Mouse (Mus musculus) ES-Bruce4 (cell line): ENCODE data around the gene Gapdh. TPM values are rescaled to one million over a fixed set of nuclear protein-coding genes. Genes with fewer than 3 reads are reported as not detected.
A peak's percentile ranks its signal among the peaks of the same experiment; 100 is the strongest.

Experiments
- H3K27ac ChIP-seq: 2 replicates; pipeline ENCODE4 v1.5.1; 2012; ENCODE audit warnings: low read length, inconsistent platforms; ENCODE audit not compliant: insufficient read depth
- H3K27me3 ChIP-seq: 2 replicates; pipeline ENCODE4 v1.6.1; 2012; ENCODE audit warnings: mild to moderate bottlenecking, low read length, inconsistent platforms; ENCODE audit not compliant: control insufficient read depth, poor library complexity, insufficient read depth, severe bottlenecking
- H3K36me3 ChIP-seq: 2 replicates; pipeline ENCODE4 v1.6.1; 2012; ENCODE audit warnings: inconsistent platforms, mild to moderate bottlenecking, low read length, moderate library complexity; ENCODE audit not compliant: control insufficient read depth, poor library complexity, insufficient read depth, severe bottlenecking
- H3K4me1 ChIP-seq: one replicate; pipeline ENCODE4 v1.8.1; 2011; ENCODE audit warnings: low read length; ENCODE audit not compliant: control insufficient read depth, insufficient read depth
- H3K4me3 ChIP-seq: 2 replicates; pipeline ENCODE4 v1.5.1; 2011; ENCODE audit warnings: low read depth, mild to moderate bottlenecking, low read length
- H3K9ac ChIP-seq: 2 replicates; pipeline ENCODE4 v1.6.1; 2012; ENCODE audit warnings: low read depth, mild to moderate bottlenecking, inconsistent platforms; ENCODE audit not compliant: poor library complexity, severe bottlenecking
- H3K9me3 ChIP-seq: replicated peaks from 2 replicates; pipeline ENCODE4 v1.6.1; 2012; ENCODE audit warnings: mild to moderate bottlenecking, low read length, inconsistent platforms; ENCODE audit not compliant: control insufficient read depth, poor library complexity, insufficient read depth, severe bottlenecking
- CTCF ChIP-seq: IDR thresholded peaks from one replicate; pipeline ENCODE4 v1.8.1; 2011; ENCODE audit warnings: low read depth, low read length
- EP300 ChIP-seq: IDR thresholded peaks from 2 replicates; pipeline ENCODE4 v1.6.1; 2011; ENCODE audit warnings: low read depth, low read length; ENCODE audit not compliant: insufficient read depth
- POLR2A ChIP-seq: IDR thresholded peaks from one replicate; pipeline ENCODE4 v1.8.1; 2011; ENCODE audit warnings: low read length; ENCODE audit not compliant: insufficient read depth
- polyA plus RNA-seq: library from polyadenylated mRNA; stranded (reverse); fragments of >200 nt; gene quantifications from 2 replicates; pipeline ENCODE4 v1.2.4, GENCODE M21; 2011; ENCODE audit warnings: low read depth; ENCODE audit not compliant: missing spikeins, insufficient read depth, insufficient read length

Gene Gapdh
- polyA plus RNA-seq, 1 experiment, result 933 TPM

GRCm38 (mm10) chr6:125137002-125137671, 29.1 kb downstream of the Gapdh start:
- Histone ChIP-seq H3K4me1 (peaks cover 1% of the 10 kb centered on the region), H3K36me3 (peaks cover 84% of the 10 kb centered on the region), H3K9me3 (no peaks in the 10 kb centered on the region), H3K27ac (no peak overlapping the region), H3K27me3 (no peaks in the 10 kb centered on the region), H3K4me3 (no peak overlapping the region), H3K9ac (no peak overlapping the region)
- TF ChIP-seq CTCF (peak; percentile 58), POLR2A (no peak)

GRCm38 (mm10) chr6:125132470-125132869, 33.8 kb downstream of the Gapdh start:
- Histone ChIP-seq H3K36me3 (peaks cover 47% of the 10 kb centered on the region), H3K4me3 (peak overlapping the region; percentile 94), H3K9me3 (no peaks in the 10 kb centered on the region), H3K27me3 (no peaks in the 10 kb centered on the region), H3K9ac (peak overlapping the region; percentile 84), H3K4me1 (peaks cover 1% of the 10 kb centered on the region), H3K27ac (0 out of 2 replicates have a peak overlapping the region, but pooled peaks have one; percentile 22)
- no peak for TF ChIP-seq POLR2A

GRCm38 (mm10) chr6:125131302-125132156, 34.7 kb downstream of the Gapdh start, which contains the start of gene Nop2:
Gene Nop2 (plus strand): TSS chr6:125131909.
- no peaks in the 10 kb centered on the region for H3K9me3 ChIP-seq
- peak within 1 kb of the TSS; percentile 84 for H3K9ac ChIP-seq
- H3K27ac ChIP-seq, result peak within 1 kb of the TSS; percentile 61
- peak within 1 kb of the TSS; percentile 94 for H3K4me3 ChIP-seq
- H3K36me3 ChIP-seq, result peaks cover 47% of the 10 kb centered on the region
- H3K27me3 ChIP-seq, result no peaks in the 10 kb centered on the region
- TF ChIP-seq CTCF (no peak), EP300 (peak; percentile 71; the same call in 1 of the 2 replicates), POLR2A (peak; percentile 99)
- peaks cover 1% of the 10 kb centered on the region for H3K4me1 ChIP-seq

GRCm38 (mm10) chr6:125129710-125130402, 36.4 kb downstream of the Gapdh start:
- Histone ChIP-seq H3K4me3 (peak overlapping the region; percentile 50), H3K36me3 (peaks cover 46% of the 10 kb centered on the region), H3K27ac (peak overlapping the region; percentile 29), H3K27me3 (no peaks in the 10 kb centered on the region), H3K9me3 (no peaks in the 10 kb centered on the region), H3K4me1 (peaks cover 1% of the 10 kb centered on the region), H3K9ac (peak overlapping the region; percentile 56)
- TF ChIP-seq EP300, result no peak

- H3K9me3 ChIP-seq, result no peaks in the 10 kb centered on the region
- peaks cover 45% of the 10 kb centered on the region for H3K36me3 ChIP-seq
- 0 out of 2 replicates have a peak overlapping the region, but pooled peaks have one; percentile 8 for H3K9ac ChIP-seq
- H3K4me1 ChIP-seq, result peaks cover 1% of the 10 kb centered on the region
- H3K27me3 ChIP-seq, result no peaks in the 10 kb centered on the region
- TF ChIP-seq EP300, result no peak
- no peak for TF ChIP-seq CTCF
- TF ChIP-seq POLR2A, result no peak
- no peak overlapping the region for H3K4me3 ChIP-seq
- peak overlapping the region; percentile 46; the same call in 1 of the 2 replicates for H3K27ac ChIP-seq
Measured at GRCm38 (mm10) chr6:125128724-125129123, 37.5 kb downstream of the Gapdh start.
